Mouse (Mus musculus): ENCODE measurements at regions not wholly inside any gene's neighbourhood (a gene's known extent, or its start where the extent isn't known, plus 50 kb on each side); places are given as distances from the start of the nearest gene placed in this dataset.

- no peak for DNase-seq
Observed at GRCm38 (mm10) chr9:17294327-17294726, 793.2 kb upstream of the Fat3 start.

DNA sequence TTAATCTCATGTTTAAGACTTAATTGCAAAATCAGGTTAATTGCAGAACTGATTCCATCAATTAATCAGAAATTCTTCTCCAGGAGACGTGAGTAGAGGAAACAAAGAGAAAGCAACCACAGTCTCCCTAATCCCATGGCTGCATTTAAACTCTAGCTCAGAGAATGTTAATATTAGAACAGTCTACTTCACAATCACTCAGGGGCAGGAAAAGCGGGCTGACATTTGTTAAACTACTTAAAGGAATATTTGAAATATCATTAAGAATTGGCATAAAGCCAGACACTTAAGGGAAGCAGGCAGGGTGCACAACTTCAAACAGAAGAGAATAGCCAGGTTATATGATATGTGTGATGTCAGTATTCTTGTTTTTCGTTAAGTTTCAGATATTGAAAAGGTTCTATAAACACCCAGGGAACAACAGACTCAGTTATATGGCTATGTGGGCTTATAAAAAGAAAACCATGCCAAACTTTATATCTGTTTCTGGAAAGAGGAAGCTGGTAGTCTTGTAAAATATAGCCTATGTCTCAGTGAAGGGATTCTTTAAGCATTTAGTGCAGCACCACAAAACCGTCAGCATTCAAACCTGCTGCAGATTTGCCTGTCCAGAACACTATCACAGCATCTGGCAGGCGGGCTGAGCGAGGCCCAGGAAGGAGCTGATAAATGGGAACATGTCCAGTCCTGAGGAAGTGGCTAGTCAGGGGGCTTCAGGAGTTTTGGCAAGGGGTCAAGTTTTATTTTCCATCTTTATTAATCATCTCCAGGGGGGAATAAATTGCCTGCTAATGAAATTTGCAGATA, 787.9 kb upstream of the Fat3 start:
- DNase-seq = no peak

DNA sequence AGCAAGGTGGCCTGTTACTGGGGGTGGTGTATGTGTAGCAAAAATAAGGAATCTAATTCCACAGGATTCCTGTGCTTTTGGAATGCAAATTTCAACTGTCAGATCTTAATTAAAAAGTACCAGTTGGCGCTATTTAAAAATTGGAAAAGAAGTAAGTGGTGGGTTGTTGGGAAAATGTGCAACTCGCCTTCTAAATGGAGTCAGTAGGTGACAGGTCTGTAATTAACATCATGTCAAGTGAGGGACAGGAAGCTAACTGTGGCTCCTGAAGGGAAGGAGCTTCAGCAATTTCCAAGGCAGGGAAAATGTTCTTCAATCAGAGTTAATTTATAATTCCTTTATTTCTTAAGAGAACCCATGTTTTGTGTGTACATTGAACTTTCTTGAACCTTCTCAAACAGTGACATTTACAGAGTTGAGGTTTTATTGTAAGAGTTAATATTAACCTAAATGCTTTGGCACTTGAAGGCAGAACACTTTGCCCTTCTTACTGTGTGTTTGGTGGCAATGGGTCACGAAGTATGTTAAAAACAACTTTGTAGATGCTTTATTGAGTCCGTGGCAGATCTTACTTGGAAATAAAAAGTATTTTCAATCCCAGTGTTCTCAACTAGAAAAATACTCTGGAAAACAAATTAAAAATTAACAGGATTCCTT, 778.4 kb upstream of the Fat3 start:
- DNase-seq = peak; percentile 4

DNA sequence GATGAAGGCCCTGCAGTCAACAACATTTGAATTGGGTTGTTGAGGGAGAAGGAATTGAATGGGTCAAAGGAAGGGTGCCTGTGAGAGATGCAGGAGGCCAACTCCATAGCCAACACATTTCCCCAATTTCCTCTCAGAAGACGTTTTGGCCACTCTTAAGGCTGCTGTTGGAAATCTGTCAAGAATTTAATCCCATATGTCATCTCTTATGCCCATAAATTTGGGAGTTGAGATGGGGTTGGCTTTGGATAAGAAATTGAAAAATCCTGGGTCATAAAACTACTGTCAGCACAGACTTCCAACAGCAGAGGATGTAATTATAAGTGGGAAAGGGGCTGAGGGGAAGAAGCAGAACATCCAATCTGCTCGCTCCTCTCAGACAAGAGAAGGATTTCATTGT, 771.5 kb upstream of the Fat3 start:
- no peak for DNase-seq

- no peak for DNase-seq
Observed at GRCm38 (mm10) chr9:17269624-17270023, 768.5 kb upstream of the Fat3 start.

DNA sequence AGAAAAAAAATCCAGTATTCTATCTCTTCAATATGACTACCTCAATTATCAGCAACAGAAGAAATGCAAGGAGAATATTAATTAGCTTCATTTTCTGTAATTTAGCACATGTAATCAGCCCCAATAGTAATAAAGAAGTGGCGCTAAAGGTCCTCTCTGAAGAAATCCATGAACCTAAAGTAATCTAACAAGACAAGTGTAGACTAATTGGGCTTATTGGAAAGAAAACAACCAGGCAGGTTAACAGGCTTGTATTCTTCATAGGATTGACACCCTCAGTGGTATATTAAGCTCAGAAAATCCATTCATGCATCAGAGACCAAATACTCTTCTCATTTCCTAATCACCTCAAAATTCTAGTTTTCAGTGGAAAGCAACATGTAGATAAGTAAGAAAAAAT, 756.1 kb upstream of the Fat3 start:
- no peak for DNase-seq

DNA sequence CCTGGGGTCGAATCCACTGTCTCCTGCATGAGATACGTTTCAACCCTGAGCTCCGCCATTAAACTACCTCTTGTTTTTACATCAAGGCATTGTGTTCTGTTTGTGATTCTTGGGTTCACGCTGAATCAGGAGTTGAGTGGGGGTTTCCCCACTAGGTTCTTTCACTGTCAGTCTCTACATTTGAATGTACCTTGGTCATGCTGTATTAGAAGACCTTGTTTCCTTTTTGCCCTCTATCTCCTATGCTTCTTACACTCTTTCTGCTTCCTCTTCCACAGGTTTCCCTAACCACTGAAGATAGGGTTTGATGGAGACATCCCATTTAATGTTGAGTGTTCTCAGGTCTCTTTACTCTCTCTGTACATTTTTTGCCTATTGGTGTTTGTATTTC, 726.0 kb upstream of the Fat3 start:
- DNase-seq = no peak

DNA sequence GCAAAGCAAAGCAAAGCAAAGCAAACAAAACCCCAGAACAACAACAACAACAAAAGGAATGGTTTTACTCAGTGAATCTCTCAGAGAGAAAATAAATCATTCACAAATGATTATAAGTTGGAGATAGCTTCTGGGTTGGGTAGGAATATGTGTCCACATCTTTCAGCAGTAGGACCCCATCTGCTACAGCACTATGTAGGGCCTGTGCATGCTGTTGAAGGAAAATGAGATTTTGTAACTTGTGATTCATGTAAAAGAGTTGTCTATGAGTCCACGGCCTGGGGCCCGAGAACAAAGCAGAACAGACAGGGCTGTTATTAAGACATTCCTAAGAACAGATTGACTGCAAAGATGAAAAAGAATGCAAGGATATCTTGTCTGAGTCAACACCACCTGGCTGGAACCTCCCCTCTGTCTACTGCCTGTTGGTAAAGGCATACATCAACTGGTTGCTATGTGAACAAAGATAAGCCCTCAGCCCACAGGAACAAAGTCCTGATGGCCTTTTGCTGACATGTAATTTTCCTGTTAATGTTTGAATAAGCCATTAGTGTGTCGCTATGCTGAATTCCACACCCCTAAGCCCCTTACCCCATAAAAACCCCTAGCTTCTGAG, 725.5 kb upstream of the Fat3 start:
- no peak for DNase-seq

DNA sequence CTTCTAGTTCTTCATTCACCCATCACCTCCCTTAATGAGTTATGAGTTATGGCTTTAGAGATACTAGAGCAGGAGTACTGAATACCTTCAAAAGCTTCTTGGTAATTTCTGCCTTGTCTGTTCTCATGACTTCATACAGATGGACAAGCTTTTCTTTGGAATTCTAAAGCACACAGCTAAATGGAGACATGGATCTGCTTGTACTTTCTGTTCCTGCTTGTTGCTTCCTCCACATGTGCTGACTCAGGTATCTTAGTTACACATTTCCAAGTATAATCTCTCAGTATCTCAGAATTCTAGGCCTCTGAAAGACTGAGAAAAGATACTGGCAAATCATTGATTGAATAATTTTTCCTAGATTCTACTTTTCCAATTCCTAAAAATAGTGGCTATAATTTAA, 694.3 kb upstream of the Fat3 start:
- no peak for DNase-seq

- no peak for DNase-seq
Observed at GRCm38 (mm10) chr9:17189552-17189951, 688.5 kb upstream of the Fat3 start.

- DNase-seq = no peak
Observed at GRCm38 (mm10) chr9:17168193-17168592, 667.1 kb upstream of the Fat3 start.

DNA sequence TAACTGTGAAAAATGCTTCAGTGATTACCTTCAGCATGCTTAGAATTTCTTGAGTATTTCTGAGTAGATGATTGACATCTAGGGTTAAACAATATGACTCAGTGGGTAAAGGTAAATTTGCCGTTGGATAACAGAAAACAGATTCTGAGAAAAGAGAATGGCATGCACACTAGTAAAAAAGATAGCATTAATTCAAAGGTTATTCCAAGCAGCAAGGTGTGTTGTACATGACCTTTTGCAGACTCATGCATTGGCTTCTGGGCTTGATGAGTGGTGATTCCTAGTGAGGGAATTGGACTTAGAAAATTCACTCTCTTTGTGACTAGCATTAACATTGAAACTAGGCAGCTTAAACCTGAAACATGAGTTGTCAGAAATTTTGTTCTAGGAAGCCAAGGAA, 665.2 kb upstream of the Fat3 start:
- no peak for DNase-seq

GRCm38 (mm10) chr9:17158481-17159366, 657.6 kb upstream of the Fat3 start:
- no peak for DNase-seq

DNA sequence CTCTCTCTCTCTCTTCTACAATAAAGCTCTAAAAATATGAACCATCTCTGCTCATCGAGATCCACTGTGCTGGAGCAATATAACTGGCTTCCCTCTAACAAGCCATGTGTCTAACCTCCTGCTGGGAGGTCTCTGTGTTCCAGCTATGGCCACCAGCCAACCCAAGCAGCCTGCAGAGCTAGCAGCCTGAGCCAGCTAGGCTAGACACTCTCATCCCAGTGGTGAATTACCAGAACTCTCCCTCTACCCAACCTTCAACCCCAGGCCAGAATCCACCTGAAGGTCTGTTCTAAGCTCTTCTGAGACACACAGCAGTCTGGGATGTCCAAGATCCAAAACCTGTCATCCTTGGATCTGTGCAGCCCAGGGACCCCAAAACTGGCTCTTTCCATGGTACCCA, 651.3 kb upstream of the Fat3 start:
- DNase-seq = no peak

DNA sequence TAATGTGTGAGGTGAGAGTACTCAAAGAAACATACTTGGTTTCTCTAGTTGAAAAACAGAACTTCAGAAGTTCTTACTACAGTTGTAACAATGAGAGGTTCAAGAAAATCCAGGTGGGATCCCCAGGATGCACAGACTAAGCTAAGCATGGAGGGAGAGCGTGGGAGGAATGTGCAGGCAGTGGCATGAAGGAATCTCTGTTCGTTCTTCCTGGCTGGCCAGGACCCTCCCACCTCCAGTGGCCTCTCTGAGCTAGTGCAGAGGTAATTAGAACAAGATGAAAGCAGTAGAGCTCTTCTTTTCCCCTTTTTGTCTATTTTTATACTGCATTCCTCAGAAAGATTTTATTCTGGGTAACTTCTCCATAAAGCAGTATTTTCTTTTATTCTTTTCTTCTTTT, 648.3 kb upstream of the Fat3 start:
- DNase-seq = no peak
